Mouse (Mus musculus): Measurements from ENCODE around the gene Smpd3.

GRCm38 (mm10) chr8:106231536-106231935, 106.3 kb downstream of the Smpd3 start:
- no peak for TF ChIP-seq CTCF (IDR thresholded peaks at IDR 0.05; ENCODE audit: low read depth)
- no peak for TF ChIP-seq EP300 (IDR thresholded peaks at IDR 0.05; ENCODE audit: low read depth)

Data from liver, postnatal 0 days (tissue).